Mouse (Mus musculus): ENCODE measurements at regions not wholly inside any gene's neighbourhood (a gene's known extent, or its start where the extent isn't known, plus 50 kb on each side); places are given as distances from the start of the nearest gene placed in this dataset.

DNA sequence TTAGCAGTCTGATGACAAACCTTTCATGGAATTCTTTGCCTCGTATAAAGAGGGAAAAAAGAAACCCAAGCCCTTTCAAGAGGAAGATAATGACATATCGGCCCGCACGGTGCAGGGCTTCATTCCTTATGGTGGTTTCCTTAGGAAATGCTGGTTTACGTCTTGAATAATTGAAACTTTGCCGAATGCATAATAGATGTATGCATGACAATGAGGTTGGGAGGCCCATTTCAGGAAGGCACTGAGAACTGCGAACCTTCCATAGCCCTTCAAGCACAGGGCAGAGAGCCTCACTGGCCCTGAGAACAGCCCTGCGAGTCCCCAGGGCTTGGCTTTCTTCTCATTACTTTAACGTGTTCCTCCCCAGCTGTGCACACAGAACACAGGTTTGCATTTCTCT lies 255.7 kb downstream of the Med10 start:
- Histone ChIP-seq H3K4me1 (ENCODE audit: control insufficient read depth in 1 of 2, insufficient read depth in 2 of 2) (no peaks in the 10 kb centered on the region), H3K27ac (ENCODE audit: insufficient read depth, low read depth) (no peak overlapping the region), H3K4me2 (ENCODE audit: insufficient read depth, low read depth, poor library complexity, severe bottlenecking) (no peak overlapping the region), H3K79me2 (replicated peaks; ENCODE audit: control insufficient read depth, extremely low read depth, insufficient read depth, poor library complexity, severe bottlenecking) (no peaks in the 10 kb centered on the region), H3K27me3 (replicated peaks) (no peaks in the 10 kb centered on the region), H3K4me3 (replicated peaks in 1 of 3; ENCODE audit: low read depth in 2 of 3, low read length in 2 of 3, poor library complexity in 1 of 3) (no peak overlapping the region), H3K9ac (ENCODE audit: insufficient read depth, low read depth) (no peak overlapping the region), H3K9me3 (replicated peaks; ENCODE audit: low read length) (peaks cover 80% of the 10 kb centered on the region), H3K36me3 (replicated peaks in 1 of 2; ENCODE audit: control insufficient read depth in 1 of 2, insufficient read depth in 1 of 2, low read length in 1 of 2) (no peaks in the 10 kb centered on the region)
- in situ Hi-C loops (cut with MboI; ENCODE audit: low pct_ligation_motif_present, low pct_unique_long_range_greater_than_20kb, low sequenced_read_pairs) (no loop called here), dilution Hi-C loops (cut with MboI; ENCODE audit: extremely low pct_ligation_motif_present, extremely low pct_unique_long_range_greater_than_20kb, low sequenced_read_pairs) (no loop called here)
- DNase-seq (ENCODE audit: extremely low read depth), result no peak
- TF ChIP-seq ELF1 (IDR thresholded peaks at IDR 0.05; ENCODE audit: low read depth, low read length) (no peak), GABPA (IDR thresholded peaks at IDR 0.05; ENCODE audit: insufficient replicate concordance, low read depth, low read length) (no peak), MYC (IDR thresholded peaks at IDR 0.05; ENCODE audit: low read depth, low read length) (no peak), UBTF (IDR thresholded peaks at IDR 0.05; ENCODE audit: low read depth, low read length) (no peak), TCF12 (IDR thresholded peaks at IDR 0.05; ENCODE audit: low read depth, low read length) (no peak), SIN3A (IDR thresholded peaks at IDR 0.05; ENCODE audit: low read length) (no peak), KAT2A (IDR thresholded peaks at IDR 0.05; ENCODE audit: insufficient replicate concordance, low read length) (no peak)

DNA sequence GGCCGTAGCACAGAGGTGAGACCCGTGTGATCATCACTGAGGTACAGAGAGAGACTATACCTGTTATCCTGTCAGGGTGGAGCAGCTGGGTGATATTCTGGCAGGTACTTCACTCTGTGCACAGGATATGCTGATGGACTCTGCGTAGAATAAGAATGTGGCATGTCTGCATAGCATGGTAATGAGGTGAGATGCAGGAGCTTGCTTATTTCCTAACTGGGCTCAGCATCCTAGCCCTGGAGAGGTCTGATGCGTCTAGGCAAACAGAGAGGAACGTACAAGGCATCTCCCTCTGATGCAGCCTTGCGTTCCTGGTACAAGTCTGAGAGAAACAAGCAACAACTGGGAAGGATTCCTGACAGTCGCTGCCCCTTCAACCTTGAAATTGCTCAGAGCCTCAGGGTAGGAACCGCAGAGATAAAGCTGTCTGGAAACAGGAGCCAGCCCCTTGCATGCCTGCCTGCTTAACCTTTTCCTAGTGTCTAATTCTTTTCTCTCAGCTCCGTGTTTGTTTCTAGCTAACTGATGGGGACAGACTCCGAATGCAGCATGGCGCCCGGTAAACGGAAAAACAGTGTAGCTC lies 259.3 kb downstream of the Med10 start:
- Histone ChIP-seq H3K79me2 (replicated peaks; ENCODE audit: control insufficient read depth, extremely low read depth, insufficient read depth, poor library complexity, severe bottlenecking) (no peaks in the 10 kb centered on the region), H3K27ac (ENCODE audit: insufficient read depth, low read depth) (no peak overlapping the region), H3K27me3 (replicated peaks) (no peaks in the 10 kb centered on the region), H3K4me3 (replicated peaks in 1 of 3; ENCODE audit: low read depth in 2 of 3, low read length in 2 of 3, poor library complexity in 1 of 3) (no peak overlapping the region), H3K36me3 (replicated peaks in 1 of 2; ENCODE audit: control insufficient read depth in 1 of 2, insufficient read depth in 1 of 2, low read length in 1 of 2) (no peaks in the 10 kb centered on the region), H3K9me3 (replicated peaks; ENCODE audit: low read length) (peaks cover 80% of the 10 kb centered on the region), H3K4me2 (ENCODE audit: insufficient read depth, low read depth, poor library complexity, severe bottlenecking) (no peak overlapping the region), H3K4me1 (ENCODE audit: control insufficient read depth in 1 of 2, insufficient read depth in 2 of 2) (no peaks in the 10 kb centered on the region), H3K9ac (ENCODE audit: insufficient read depth, low read depth) (no peak overlapping the region)
- dilution Hi-C loops (cut with MboI; ENCODE audit: extremely low pct_ligation_motif_present, extremely low pct_unique_long_range_greater_than_20kb, low sequenced_read_pairs) (no loop called here), in situ Hi-C loops (cut with MboI; ENCODE audit: low pct_ligation_motif_present, low pct_unique_long_range_greater_than_20kb, low sequenced_read_pairs) (no loop called here)
- DNase-seq (ENCODE audit: extremely low read depth), result no peak
- TF ChIP-seq SIN3A (IDR thresholded peaks at IDR 0.05; ENCODE audit: low read length) (no peak), NRF1 (IDR thresholded peaks at IDR 0.05; ENCODE audit: low read depth, low read length) (no peak)

DNA sequence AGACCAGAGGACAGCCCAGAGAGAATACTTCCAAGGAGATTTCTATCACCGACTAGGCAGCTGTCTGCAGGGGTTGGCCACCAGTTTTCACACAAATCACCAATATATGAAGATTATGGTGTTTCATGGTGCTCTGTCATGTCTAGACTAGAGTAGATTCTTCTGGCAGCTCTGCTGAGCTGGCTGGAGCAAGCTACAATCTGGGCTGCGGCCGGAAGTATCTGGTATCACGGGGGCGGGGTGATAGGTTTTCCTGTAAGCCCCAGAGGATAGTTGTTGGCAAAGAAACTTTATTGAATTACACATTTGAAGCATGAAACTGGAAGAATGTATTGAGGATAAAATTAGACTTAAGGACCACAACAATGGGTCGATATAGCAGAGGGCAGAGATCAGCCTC lies 271.5 kb downstream of the Med10 start:
- DNase-seq (ENCODE audit: extremely low read depth), result no peak
- Histone ChIP-seq H3K4me1 (ENCODE audit: control insufficient read depth in 1 of 2, insufficient read depth in 2 of 2) (no peaks in the 10 kb centered on the region), H3K9me3 (replicated peaks; ENCODE audit: low read length) (peaks cover 66% of the 10 kb centered on the region), H3K27ac (ENCODE audit: insufficient read depth, low read depth) (no peak overlapping the region), H3K4me2 (ENCODE audit: insufficient read depth, low read depth, poor library complexity, severe bottlenecking) (no peak overlapping the region), H3K36me3 (replicated peaks in 1 of 2; ENCODE audit: control insufficient read depth in 1 of 2, insufficient read depth in 1 of 2, low read length in 1 of 2) (no peaks in the 10 kb centered on the region), H3K79me2 (replicated peaks; ENCODE audit: control insufficient read depth, extremely low read depth, insufficient read depth, poor library complexity, severe bottlenecking) (no peaks in the 10 kb centered on the region), H3K4me3 (replicated peaks in 1 of 3; ENCODE audit: low read depth in 2 of 3, low read length in 2 of 3, poor library complexity in 1 of 3) (no peak overlapping the region), H3K27me3 (replicated peaks) (no peaks in the 10 kb centered on the region), H3K9ac (ENCODE audit: insufficient read depth, low read depth) (no peak overlapping the region)
- TF ChIP-seq MAX (IDR thresholded peaks at IDR 0.05; ENCODE audit: low read length) (no peak), USF2 (conservative IDR thresholded peaks at IDR 0.05; ENCODE audit: low read depth, low read length) (no peak), ETS1 (conservative IDR thresholded peaks at IDR 0.05; ENCODE audit: low read depth, low read length) (no peak), IRF4 (IDR thresholded peaks at IDR 0.05; ENCODE audit: low read depth, low read length) (no peak), GABPA (IDR thresholded peaks at IDR 0.05; ENCODE audit: insufficient replicate concordance, low read depth, low read length) (no peak), CHD1 (IDR thresholded peaks at IDR 0.05; ENCODE audit: low read depth, low read length) (no peak), RAD21 (IDR thresholded peaks at IDR 0.05; ENCODE audit: low read depth, low read length) (no peak), TBP (conservative IDR thresholded peaks at IDR 0.05; ENCODE audit: low read depth, low read length) (no peak), HCFC1 (IDR thresholded peaks at IDR 0.05; ENCODE audit: low read depth, low read length) (no peak), BHLHE40 (IDR thresholded peaks at IDR 0.05; ENCODE audit: low read depth, low read length) (no peak), TCF12 (IDR thresholded peaks at IDR 0.05; ENCODE audit: low read depth, low read length) (no peak), MAZ (IDR thresholded peaks at IDR 0.05; ENCODE audit: low read depth, low read length) (no peak), ELF1 (IDR thresholded peaks at IDR 0.05; ENCODE audit: low read depth, low read length) (no peak), KAT2A (IDR thresholded peaks at IDR 0.05; ENCODE audit: insufficient replicate concordance, low read length) (no peak), CTCF (conservative IDR thresholded peaks at IDR 0.05 in 1 of 2, IDR thresholded peaks at IDR 0.05 in 1 of 2; ENCODE audit: low read depth in 2 of 2, low read length in 2 of 2) (no peak), SMC3 (IDR thresholded peaks at IDR 0.05; ENCODE audit: low read depth, low read length) (no peak)
- dilution Hi-C loops (cut with MboI; ENCODE audit: extremely low pct_ligation_motif_present, extremely low pct_unique_long_range_greater_than_20kb, low sequenced_read_pairs) (no loop called here), in situ Hi-C loops (cut with MboI; ENCODE audit: low pct_ligation_motif_present, low pct_unique_long_range_greater_than_20kb, low sequenced_read_pairs) (no loop called here)
